Mouse (Mus musculus) layer of hippocampus, adult 9-10 months (tissue): ENCODE data around the gene Mlip.
A peak's percentile ranks its signal among the peaks of the same experiment; 100 is the strongest.

Experiments used
- DNase-seq: peaks from one replicate; pipeline ENCODE4 v3.0.0; 2022; ENCODE audit warnings: low spot score

Mlip gene

DNA sequence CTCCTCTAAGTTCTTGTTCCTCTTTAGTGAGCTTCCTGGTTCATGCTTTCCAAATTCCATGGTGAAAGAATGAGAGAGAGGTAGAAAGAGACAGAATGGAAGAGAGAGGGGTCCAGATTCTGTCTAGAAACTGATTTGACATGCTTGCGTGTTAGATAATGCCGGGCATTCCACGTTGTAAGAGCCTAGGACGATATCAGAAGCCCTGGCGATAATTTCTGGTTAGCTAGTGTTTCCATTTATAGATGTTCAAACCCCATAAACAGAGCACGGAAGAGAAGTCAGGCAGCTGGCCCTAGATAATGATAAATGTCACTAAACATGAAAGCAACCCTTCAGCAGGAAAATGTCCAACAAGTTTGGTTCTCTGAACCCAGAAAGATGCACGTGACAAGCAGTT, 5.1 kb downstream of the Mlip start:
- no peak for DNase-seq

DNA sequence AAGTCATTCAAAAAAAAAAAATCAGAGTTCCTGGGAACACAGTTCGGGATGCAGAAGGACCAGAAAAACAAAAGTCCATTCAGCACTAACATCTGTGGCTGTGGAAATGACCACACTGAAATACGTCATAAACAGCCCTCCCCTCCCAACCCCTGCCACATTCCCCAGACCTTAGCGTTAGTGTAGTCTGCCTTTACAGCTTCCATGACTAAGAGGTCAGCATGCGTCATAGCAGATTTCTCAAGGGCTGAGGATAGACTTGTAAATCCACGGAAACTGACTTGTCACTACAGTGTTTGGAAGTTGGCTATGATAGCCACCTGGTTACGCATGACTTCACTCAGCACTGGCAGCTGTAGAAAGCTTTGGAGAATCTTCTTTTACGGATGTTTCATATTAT, 8.5 kb downstream of the Mlip start:
- no peak for DNase-seq

DNA sequence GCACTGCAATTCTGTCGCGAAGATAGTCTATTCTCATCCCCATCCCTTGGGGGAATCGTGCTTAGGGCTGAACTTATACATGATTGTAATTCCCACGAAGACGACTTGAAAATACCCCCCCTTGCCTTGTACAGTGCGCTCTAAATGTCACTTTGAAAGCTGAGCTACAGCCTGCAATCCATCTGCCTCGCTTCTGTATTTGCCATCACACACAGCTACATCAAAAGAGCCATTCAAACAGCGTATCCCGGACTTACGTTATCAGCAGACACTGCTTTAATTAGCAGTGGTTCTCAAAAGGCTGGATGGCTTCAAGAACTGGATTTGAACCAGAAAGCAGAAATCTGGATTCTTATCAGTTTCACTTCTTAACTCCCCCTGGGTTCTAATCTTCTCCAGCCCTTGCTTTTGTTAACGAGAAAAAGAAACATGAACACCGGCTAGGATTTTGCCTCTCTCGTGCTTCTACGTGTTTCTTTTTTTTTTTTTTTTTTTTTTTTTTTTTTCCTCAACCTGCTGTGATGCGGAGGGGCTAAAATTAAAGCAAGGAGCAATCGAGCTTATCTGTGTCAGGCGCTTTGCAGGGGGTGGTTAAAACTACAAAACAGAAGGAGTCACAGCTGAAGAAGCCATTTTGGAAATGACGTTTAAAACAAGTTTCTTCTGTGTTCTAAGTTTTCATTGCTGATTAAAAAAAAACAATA, 12.5 kb downstream of the Mlip start:
- DNase-seq = peak; percentile 39

DNA sequence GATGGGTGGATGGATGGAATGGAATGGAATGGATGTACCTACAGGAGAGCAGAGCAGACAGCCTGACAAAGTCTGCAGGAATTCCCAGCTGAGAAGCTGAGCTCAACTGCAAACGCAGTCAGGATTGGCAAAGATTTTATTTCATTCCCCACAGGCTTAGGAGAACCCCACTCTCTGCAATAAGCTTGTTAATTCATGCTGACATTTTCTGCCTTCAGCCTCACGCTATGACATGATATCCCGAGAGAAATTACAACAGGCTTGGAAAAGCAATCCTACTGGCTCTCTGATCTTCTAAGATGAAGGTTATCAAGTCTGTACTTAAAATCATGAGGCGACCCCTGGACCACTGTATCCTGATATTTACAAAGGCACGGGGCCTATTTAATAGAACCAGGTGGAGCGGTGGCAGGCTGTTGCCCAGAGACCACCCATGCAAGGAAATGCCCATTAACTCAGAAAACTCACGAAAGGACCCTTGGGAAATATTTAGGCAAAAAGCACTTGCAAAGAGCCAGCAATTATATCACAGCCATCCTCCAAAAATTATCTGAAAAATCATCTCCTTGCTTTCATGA, 13.1 kb downstream of the Mlip start:
- no peak for DNase-seq

DNA sequence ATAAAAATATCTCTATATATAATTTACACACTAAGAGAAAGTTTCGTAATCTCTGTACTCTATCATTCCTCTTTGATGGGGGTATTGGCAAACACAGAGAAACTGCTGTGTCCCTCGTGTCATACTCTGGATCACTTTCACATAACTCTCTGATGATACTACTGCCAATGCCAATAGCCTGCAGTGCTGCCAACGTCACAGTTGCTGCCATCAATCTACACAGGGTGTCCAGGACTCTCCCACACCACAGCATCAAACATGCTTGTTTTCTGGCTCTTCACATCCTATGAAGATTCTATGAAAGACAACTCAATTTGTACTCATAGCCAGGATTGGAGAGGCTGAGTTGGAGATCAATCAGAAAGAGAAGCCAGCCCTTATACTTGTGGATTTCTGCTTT, 17.4 kb downstream of the Mlip start:
- no peak for DNase-seq

DNA sequence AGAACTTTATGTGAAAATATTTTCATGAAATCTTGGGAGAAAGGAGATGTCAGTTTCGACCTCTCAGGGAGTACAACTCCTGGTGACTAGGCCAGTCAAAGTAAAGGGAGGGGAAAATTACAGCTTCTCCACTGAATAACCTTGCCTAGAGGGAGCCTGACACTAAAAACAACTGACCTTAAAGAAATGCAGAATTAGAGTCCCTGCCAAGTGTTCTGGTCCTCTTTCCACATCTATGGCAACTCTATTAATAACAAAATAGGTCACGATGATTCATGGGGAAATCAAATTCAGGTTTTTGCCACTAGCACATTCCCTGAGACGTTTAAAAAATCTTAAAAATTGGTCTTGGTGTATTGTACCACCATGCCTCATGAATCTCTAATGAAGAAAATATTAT, 34.4 kb downstream of the Mlip start:
- no peak for DNase-seq

DNA sequence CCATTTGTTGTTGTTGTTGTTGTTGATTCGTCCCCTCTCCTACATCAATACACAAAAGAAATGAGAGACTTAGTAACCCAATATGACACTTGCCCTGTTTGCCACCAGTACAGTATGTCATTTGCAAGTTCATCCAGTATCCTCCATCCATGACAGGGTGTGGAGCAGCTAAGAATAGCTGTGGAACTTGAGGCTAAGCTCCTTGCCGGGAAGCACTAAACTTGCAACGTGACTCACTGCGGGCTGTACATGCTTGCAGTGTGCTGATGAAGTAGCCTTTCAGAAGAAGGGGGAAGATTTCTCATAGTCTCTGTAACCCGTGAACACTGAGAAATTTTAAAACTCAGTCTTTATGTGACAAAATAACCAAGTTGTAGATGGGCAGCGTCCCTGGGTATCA, 42.2 kb downstream of the Mlip start:
- DNase-seq = no peak

DNA sequence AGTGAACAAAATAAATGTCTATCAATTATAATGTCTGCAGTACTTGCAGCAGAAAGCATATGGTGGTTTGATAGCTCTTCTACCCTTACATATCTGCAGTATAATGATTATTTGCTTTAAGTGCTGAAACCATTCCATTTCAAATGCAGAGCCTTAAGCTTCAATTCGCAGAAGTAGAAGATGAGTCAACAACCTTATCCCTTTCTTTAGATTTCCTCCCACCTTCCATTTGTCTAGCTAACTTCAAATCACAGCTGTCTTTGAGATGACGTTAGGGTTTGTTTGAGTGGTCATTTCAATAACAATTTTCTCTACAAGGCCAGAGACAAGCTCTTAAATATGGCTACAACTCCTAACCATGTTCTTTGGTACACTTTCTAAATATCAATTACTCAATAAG, 47.4 kb downstream of the Mlip start:
- DNase-seq = no peak

DNA sequence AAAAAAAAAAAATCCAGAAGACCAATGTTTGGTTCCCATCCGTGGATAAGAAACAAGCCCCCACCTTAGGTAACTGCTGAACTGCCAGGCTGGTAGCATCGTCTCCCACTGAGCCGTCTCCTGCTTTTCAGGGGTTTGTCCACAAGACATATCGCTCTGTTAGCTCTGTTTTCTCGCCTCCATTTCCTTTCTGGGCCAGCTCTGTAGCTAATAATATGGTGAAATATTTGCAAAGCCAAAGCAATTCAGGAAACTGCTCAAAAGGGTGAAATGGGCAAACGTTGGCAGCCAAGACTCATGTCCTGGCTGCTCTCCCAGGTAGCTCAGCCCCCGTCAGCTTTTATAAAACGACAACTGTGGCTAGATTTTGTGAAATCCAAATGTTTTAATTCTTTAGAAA, 50.4 kb downstream of the Mlip start:
- DNase-seq = peak; percentile 8

DNA sequence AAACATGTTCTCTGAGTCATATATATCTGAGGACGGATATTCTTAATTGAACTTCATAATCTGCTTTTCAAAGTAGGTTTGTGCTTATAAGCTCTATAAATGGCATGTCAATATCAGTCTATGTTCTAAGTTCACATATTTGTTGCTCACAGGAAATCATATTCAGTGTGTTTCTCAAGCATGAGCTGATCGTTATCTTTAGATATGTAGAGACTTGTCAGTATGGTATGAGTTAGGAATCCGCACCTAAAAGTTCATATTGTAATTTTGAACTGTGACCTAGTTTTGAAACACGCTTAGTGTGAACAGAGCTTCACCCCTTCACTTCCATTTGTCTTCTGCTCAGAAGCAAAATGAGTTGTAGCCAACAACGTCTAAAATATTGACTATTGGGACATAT, 64.8 kb downstream of the Mlip start:
- DNase-seq = no peak

DNA sequence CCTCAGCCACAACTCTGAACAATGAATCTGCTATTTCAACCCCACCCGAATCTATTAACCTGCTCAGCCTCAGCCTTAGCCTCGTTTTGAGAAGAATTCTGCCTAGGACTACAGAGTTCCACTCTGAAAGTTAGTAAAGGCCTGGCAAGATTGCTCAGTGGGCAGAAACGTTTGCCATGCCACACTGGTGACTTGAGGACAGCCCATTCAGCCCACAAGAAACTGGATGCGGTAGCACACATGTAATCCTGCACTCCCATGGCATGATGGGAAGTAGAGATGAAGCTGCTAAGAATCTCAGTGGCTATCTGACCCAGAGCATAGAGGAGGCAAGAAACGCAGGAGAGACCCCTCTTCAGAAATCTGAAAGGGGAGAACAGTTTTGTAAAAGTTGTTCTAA, 73.4 kb downstream of the Mlip start:
- no peak for DNase-seq

DNA sequence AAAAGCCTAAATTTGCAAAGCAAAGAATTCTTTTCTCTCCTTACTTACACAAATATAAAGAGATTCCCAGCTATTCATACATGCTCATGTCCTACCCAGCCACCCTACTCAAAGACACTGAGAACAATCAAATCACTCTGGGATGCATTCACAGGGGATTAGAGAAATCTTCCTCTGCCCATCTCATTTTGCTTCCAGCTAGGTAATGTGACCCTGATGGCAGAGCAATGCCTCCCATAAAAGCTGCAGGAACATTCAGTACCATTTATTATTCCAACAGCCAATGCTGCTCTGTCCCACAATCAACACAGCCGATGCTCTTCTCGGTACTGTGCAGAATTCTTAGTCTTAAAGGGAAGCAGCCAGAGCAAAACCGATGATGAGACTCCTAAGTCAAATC, 74.7 kb downstream of the Mlip start:
- DNase-seq = no peak

DNA sequence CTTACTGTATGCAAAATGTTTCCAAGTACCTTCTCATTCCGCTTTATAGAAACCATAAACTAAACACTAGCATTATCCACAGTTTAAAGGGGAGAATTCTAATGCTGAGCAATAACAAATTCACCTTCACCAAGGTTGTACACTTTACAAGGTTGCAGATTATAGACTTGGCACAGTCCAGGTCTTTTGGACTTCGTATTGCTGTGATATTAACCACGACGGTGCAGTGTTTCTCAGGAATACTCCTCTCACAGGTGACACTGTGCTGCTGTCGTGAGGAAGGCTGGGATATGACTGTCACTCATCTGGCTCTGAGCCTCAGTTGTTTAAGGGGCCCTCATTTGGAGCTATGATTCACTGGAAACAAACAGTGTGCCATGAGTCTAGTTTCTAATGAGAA, 75.5 kb downstream of the Mlip start:
- DNase-seq = no peak

DNA sequence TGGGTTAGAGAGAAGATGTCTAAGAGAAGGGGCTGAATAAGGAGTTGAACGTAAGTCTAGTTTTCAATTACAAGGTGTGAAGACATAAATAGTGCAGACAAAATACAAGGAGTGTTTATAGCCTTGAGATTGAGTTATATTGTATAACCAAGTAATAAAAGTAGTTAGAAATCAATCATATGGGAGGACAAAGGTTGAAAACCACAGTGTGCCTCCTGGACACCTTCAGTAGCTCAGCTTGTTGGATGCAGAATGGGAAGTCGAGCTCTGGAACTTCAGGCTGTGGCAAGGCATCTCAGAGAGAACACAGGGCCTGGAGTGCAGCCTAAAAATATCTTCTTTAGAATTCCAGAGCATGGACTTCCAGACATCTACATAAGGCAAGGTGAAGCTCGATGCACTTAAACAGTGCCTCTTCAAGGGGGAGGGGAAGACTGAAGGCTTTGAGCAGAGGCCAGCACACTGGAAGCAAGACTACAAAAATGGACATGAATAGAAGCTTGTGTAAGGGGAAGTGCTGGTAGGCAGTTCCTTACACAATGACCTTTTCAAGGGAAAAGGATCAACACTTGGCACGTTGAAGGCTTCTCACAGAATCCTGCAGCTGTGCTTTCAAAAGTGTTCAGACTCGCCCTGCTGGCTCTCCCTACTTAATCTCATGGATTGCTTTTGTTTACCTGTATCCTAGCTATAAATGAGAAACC, 76.2 kb downstream of the Mlip start:
- no peak for DNase-seq

DNA sequence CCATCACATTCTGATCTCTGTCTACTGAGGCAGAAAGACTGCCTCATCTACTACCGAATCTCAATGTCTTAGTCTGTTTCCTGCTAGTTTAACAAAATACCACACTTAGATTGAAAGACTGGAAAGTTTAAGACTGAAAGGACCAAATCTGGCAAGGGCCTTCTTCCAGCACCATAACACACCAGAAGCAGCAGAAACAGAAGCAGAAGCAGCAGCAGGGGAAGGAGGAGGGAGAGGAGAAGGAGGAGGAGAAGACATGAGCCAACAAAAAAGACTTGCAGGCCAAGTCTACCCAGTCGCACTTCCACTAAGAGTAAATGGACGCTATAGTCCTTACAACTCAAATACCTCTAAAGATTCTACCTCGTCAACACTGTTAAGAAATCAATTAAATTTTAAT, 80.0 kb downstream of the Mlip start:
- DNase-seq = no peak

DNA sequence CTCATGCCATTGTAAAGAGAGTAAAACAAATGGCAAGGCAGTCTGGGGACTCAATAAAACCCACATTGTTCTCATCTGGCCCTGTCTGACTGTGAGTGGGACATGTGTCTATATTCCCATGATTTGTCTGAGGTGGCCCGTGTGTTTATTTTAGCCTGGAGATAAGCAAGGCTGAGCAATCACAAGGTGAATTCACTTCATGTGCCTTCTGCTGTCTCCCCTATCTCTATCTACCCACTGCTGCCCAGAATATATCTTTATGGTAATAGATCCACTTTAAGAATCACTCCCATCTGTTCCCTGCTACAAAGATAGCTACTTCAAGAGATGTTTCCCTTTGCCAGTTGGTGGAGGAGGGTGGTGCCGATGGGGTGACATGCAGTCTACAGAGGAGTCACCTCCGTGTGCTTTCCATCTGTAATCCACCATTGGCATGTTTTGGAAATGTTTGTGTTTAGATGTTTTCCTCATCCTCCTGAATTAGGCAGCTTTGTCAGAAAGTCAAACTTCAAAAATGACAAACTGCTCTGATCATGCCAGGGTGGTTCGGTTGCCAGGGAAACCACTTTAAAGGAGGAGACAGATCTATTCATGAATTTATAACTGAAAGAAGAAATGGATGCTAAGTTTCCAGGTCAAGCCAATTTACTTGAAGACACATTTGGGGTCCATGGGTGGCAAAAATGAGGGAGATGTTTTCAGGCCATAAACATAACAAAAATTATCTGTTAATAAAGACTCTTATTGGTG, 87.3 kb downstream of the Mlip start:
- DNase-seq = no peak

DNA sequence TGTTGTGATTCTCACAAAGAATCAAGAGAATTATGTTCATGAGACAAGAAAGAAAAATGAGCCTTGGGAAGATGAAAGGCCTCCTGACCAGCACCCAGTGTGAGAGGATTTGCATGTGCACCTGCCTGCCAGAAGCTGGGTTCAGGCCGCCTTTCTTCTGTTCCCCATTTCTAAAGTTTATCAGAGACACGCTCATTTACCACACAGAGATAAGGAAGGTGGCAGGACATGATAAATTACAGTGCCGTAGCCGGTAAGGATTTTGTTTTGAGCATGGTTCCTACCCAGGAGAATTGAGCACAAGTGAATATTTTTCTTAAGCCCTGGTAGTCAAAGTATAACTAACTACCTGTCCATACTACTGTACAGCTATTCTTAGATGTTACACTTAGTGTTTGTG, 93.7 kb downstream of the Mlip start:
- DNase-seq = no peak

DNA sequence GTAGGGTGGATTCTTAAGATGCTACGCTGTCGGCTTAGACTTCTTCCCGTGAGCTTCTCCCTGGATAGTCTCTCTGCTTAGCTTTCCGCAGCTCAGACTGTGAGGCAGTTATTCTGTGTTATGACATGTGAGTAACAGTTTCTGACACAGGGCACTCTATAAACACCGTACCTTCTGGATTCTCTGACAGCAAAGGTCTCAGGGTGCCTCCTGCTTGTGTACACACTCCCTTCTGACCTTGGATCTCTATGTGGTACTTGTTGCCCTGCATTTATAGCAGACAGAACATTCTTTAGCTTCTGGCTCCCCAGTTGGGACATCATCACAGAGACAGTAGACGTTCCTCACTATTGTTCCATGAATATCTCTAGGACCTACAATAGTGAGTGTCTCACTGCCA, 94.5 kb downstream of the Mlip start:
- DNase-seq = no peak

DNA sequence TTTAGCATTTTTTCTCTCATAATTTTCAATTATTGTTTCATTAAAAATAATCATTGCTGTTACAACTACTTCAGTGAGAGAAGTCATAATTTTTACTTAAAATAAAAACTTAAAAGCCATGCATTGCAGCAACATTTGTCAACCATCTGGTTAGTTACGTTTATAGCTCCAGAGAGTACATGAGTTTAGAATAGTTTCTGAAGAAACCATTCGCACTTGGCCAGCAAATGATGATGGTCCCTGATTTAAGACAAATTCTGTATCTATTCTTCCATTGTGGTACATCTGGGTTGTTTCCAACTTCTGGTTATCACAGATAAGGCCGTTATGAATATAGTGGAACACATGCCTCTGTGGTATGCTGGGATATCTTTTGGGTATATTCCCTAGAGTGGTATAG, 98.3 kb downstream of the Mlip start:
- no peak for DNase-seq

DNA sequence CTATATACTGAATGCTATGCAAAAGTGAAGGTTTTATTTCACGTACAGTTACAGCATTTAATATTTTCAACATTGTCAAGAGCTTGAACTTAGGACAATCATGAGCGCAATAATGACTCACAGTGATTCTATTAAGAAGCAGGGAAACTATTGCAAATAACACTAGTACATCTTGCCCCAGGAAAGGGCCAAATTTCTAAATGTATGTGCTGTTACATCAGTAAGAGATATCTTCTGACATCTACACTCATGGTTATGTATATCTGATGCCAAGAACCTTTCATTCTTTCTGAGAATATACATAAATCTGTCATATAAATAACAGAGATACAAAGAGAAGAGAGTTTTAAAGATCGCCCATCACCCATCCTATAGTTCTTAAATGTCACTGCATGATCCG, 100.0 kb downstream of the Mlip start:
- DNase-seq = no peak

DNA sequence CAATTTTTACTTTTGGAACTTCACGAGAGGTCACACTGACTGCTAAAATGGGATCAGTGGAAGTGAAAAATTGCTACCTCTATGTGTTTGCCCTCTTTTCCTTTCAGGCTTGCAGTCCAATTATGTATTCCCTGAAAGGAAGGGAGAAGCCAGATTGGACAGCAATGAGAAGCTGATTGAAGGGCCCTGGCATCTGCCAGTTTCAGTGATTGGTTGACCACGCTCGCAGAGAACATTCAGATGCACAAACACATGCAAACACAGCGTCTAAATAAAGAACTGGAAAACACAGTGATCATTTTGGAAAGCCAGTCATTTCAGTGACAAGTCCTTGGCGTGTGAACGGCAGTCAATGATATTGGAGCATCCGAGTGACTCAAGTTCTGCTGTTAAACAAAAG, 100.6 kb downstream of the Mlip start:
- DNase-seq = no peak

DNA sequence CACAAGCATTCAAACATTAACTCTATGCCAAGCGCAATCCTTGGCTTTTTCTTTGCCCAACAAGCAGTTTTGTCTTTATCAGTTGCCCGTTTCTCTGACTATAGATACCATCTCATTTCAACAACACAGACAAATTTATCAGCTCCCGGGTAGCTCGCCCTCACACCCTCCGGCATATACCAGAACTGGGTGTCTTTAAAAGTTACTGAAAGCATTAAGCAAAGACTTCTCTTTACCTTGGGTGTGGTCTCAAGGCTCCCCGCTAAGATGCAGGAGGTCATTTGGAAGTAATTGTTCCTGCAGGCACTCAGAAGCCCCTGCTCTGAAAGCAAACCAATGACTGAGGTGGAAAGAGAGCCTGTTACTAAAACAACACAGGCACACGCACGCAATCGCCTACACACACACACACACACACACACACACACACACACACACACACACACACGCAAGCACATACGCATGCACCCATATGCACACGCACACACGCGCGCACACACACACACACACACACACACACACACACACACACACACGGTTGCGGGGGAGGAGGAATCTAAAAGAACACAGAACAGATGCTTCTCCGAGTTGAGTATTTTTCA, 101.2 kb downstream of the Mlip start:
- no peak for DNase-seq

DNA sequence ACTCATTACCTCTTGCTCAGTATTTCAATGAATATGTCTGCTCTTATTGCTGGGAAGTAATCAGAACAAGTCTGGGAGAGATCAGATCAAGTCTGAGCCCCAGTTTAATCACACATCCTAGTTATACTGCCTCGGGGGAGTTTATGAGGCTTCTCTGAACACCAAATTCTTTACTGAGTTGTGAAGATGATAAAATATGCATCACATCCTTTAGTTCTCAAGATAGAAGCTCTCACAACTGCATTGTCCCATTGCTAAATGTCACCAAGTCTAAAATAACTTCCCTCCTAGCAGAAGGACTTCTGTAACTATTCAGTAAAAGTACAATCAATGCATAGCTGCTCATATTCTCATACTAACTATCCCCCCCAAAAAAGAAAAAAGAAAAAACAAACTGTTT, 154.5 kb downstream of the Mlip start:
- DNase-seq = no peak
